Mouse (Mus musculus) liver, postnatal 0 days (tissue): ENCODE data around the gene Sppl2a.

Experiments
- CTCF ChIP-seq: sonication (generic); IDR thresholded peaks from 2 replicates; pipeline ENCODE4 v1.5.1; 2016; ENCODE audit warnings: antibody characterized with exemption, low read depth
- EP300 ChIP-seq: IDR thresholded peaks from 2 replicates; pipeline ENCODE4 v1.6.1; 2016; ENCODE audit warnings: antibody characterized with exemption, low read depth, mild to moderate bottlenecking

GRCm38 (mm10) chr2:126938069-126938468 is 5.0 kb upstream of the Sppl2a start:
- no peak for TF ChIP-seq CTCF
- TF ChIP-seq EP300 = no peak
